In the genomic region with DNA sequence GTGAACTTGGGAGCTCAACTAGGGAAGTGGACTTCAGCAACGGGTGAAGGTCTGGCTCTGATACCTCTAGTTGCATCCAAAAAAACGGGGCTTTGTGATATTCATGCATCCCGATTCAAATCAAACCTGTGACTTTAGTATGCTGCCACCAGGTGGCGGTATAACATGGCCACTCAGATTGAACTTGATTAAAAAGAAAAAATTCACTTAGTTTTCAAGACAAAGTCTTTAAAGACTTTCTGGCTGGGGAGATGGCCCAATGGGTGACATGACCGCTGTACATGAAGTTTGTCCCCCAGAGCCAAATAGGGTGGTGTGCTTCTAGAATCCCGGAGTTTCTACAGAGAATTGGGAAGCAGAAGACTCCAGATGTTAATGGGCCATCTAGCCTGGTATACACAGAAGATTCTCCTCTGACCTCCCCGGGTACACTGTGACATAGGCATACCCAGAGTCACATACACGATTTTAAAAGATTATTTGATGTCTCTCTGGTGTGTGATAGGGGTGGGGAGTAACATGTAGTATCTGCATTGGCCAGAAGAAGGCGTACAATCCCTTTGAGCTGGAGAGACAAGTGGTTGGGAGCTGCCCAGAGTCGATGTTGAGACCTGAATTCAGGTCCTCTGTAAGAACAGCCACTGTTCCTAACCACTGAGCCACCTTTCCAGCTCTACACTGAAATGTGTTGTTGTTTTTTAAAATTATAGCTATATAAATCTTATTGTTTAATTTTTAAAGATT, we compare ENCODE assay signal across 8 mouse cellular contexts. TPM values are rescaled to one million over a fixed set of nuclear protein-coding genes. Genes with fewer than 3 reads are reported as not detected.
DNase-seq lines count a peak whose midpoint lies in the region; ATAC-seq and TF ChIP-seq lines count a peak whose summit lies in the region.

No protein-coding gene starts in this region.

- WGBS in heart, postnatal 0 days: 42% methylated on average over 10 of the region's 10 CpGs
- 45% methylated on average over 10 of the region's 10 CpGs for WGBS in heart, embryonic 11.5 days (ENCODE audit: insufficient replicate concordance)

- no peak for ATAC-seq in heart, postnatal 0 days (ENCODE audit: insufficient read depth, low read depth)
- no peak for ATAC-seq in heart, embryonic 11.5 days (replicated peaks; ENCODE audit: insufficient number of reproducible peaks, low FRiP score, low TSS enrichment)
- peak; percentile 53 for ATAC-seq in megakaryocyte progenitor cell, adult 5-6 weeks (replicated peaks; ENCODE audit: poor library complexity)
- no peak for ATAC-seq in inflammation-experienced regulatory T-cells, adult 6 months

- H3K4me1 ChIP-seq in heart, postnatal 0 days (ENCODE audit: control insufficient read depth, insufficient read depth): peaks cover 9% of the 10 kb centered on the region; the same call in 1 of the 2 replicates
- peaks cover 14% of the 10 kb centered on the region for H3K4me1 ChIP-seq in heart, embryonic 11.5 days (ENCODE audit: control insufficient read depth, insufficient read depth, low read length)

- no peak overlapping the region for H3K27ac ChIP-seq in heart, postnatal 0 days (ENCODE audit: low read depth)
- no peak overlapping the region for H3K27ac ChIP-seq in heart, embryonic 11.5 days (ENCODE audit: low read depth, low read length)

- no peak overlapping the region for H3K4me3 ChIP-seq in heart, postnatal 0 days (ENCODE audit: low read depth, low read length)
- H3K4me3 ChIP-seq in heart, embryonic 11.5 days (ENCODE audit: low read depth, low read length): no peak overlapping the region

- no peaks in the 10 kb centered on the region for H3K27me3 ChIP-seq in heart, postnatal 0 days (ENCODE audit: control insufficient read depth, insufficient read depth, low read length)
- no peaks in the 10 kb centered on the region for H3K27me3 ChIP-seq in heart, embryonic 11.5 days (ENCODE audit: control insufficient read depth, insufficient read depth, low read length)

- no peak overlapping the region for H3K9ac ChIP-seq in heart, postnatal 0 days (replicated peaks; ENCODE audit: low read depth, low read length)
- no peak overlapping the region for H3K9ac ChIP-seq in heart, embryonic 11.5 days (ENCODE audit: low read depth, low read length)

- peak; percentile 28 for DNase-seq in heart, postnatal 0 days (ENCODE audit: low spot score)
- DNase-seq in urinary bladder, postnatal 14 days (ENCODE audit: low spot score): peak; percentile 62
- no peak for DNase-seq in urinary bladder, postnatal 10 days (ENCODE audit: low spot score)
- peak; percentile 62 for DNase-seq in c-Kit-negative CD71-positive TER-119-positive erythroid progenitor cells, embryonic 14.5 days (ENCODE audit: low read depth, low spot score)
- DNase-seq in heart, postnatal 4 days: peak; percentile 70

- H3K4me2 ChIP-seq in heart, postnatal 0 days (ENCODE audit: low read depth, low read length): no peak overlapping the region
- no peak overlapping the region for H3K4me2 ChIP-seq in heart, embryonic 11.5 days

- H3K9me3 ChIP-seq in heart, postnatal 0 days (replicated peaks; ENCODE audit: control insufficient read depth, low read length): no peaks in the 10 kb centered on the region
- no peaks in the 10 kb centered on the region for H3K9me3 ChIP-seq in heart, embryonic 11.5 days (replicated peaks; ENCODE audit: control insufficient read depth, low read length)

- peak; percentile 72 for TF ChIP-seq CTCF in heart, postnatal 0 days (IDR thresholded peaks at IDR 0.05; ENCODE audit: low read depth)

- TF ChIP-seq EP300 in heart, postnatal 0 days (IDR thresholded peaks at IDR 0.05; ENCODE audit: low read depth): no peak

- no peaks in the 10 kb centered on the region for H3K36me3 ChIP-seq in heart, postnatal 0 days (replicated peaks; ENCODE audit: control insufficient read depth, insufficient read depth, low read length)
- no peaks in the 10 kb centered on the region for H3K36me3 ChIP-seq in heart, embryonic 11.5 days (ENCODE audit: control insufficient read depth, insufficient read depth, low read length)

RNA-seq across cellular contexts. Expression of a gene that starts 25.6 kb away (rescaled TPM):
- total RNA-seq in heart, postnatal 0 days (2014; rRNA removed; ENCODE audit: low replicate concordance): 9.4 and 31.8 TPM in 2 replicates
- 11.6 and 12.3 TPM in 2 replicates for polyA plus RNA-seq in heart, postnatal 0 days (2015; fragmentation: Nextera tagmentation; extraction: Ambion mirVana)
- polyA plus RNA-seq in heart, embryonic 11.5 days (2014; fragmentation: Nextera tagmentation; extraction: Ambion mirVana): 11.4 and 13.5 TPM in 2 replicates
- total RNA-seq in heart, postnatal 4 days (2021): 10 to 100 TPM; 21.6 to 22.4 TPM
- total RNA-seq in megakaryocyte progenitor cell, adult 5-6 weeks (2015): 13.7 and 26.0 TPM in 2 replicates
- total RNA-seq in megakaryocyte progenitor cell, adult 5-6 weeks (2017): 13.3 and 14.7 TPM in 2 replicates
- 10 to 100 TPM; 14.2 to 31.3 (median 24.4) TPM for polyA plus RNA-seq in inflammation-experienced regulatory T-cells, adult 6 months (2017; shearing (Covaris generic))

RNA-seq across cellular contexts. Expression of a gene that starts 59.8 kb away (rescaled TPM):
- total RNA-seq in heart, postnatal 0 days (2014; rRNA removed; ENCODE audit: low replicate concordance): 23.5 and 32.1 TPM in 2 replicates
- 21.7 and 21.8 TPM in 2 replicates for polyA plus RNA-seq in heart, postnatal 0 days (2015; fragmentation: Nextera tagmentation; extraction: Ambion mirVana)
- polyA plus RNA-seq in heart, embryonic 11.5 days (2014; fragmentation: Nextera tagmentation; extraction: Ambion mirVana): 20.7 and 22.6 TPM in 2 replicates
- total RNA-seq in heart, postnatal 4 days (2021): 10 to 100 TPM; 26.6 to 27.9 TPM
- total RNA-seq in megakaryocyte progenitor cell, adult 5-6 weeks (2015): 31.4 and 33.0 TPM in 2 replicates
- 34.2 and 38.5 TPM in 2 replicates for total RNA-seq in megakaryocyte progenitor cell, adult 5-6 weeks (2017)
- polyA plus RNA-seq in inflammation-experienced regulatory T-cells, adult 6 months (2017; shearing (Covaris generic)): 1 to 10 TPM; 3.4 to 5.5 (median 5.4) TPM
